10 mouse cellular contexts compared by ENCODE assay signal in genomic region chr1:92372222-92372990, GRCm38 (mm10).
DNase-seq lines count a peak whose midpoint lies in the region; ATAC-seq and TF ChIP-seq lines count a peak whose summit lies in the region.
"Had no signal": no experiment of that assay in that cellular context is flagged by ENCODE, and none has a peak within 500 bp of the region (broad histone marks: within the 10 kb centered on the region; RNA-seq: fewer than 3 reads in every experiment).

No protein-coding gene starts in this region.

- no peak overlapping the region for H3K9ac ChIP-seq in forebrain, embryonic 16.5 days (replicated peaks; ENCODE audit: low read depth, low read length)

- no peak overlapping the region for H3K27ac ChIP-seq in testis, adult 2 months (ENCODE audit: control insufficient read depth, insufficient read depth, low read depth, low read length)
- peak overlapping the region; percentile 73 for H3K27ac ChIP-seq in forebrain, embryonic 16.5 days (ENCODE audit: low read length)

- DNase-seq in testis, postnatal 10 days (ENCODE audit: low spot score) = no peak
- no peak for DNase-seq in liver
- DNase-seq in frontal cortex, adult 2 months (ENCODE audit: extremely low spot score in 1 of 2, low spot score in 1 of 2) = no peak
- DNase-seq in thymus, postnatal 10 days (ENCODE audit: low spot score in 2 of 2) = no peak
- DNase-seq: right cerebral cortex, postnatal 4 days had no signal

- peak overlapping the region; percentile 18; the same call in 1 of the 2 replicates for H3K4me3 ChIP-seq in testis, adult 2 months (ENCODE audit: control insufficient read depth, low read depth, low read length)
- no peak overlapping the region for H3K4me3 ChIP-seq in forebrain, embryonic 16.5 days (replicated peaks; ENCODE audit: low read length)
- H3K4me3 ChIP-seq: megakaryocyte, embryonic 14.5 days had no signal

- WGBS in forebrain, embryonic 16.5 days = 92% methylated on average over 5 of the region's 5 CpGs

- no peaks in the 10 kb centered on the region for H3K36me3 ChIP-seq in testis, adult 2 months (ENCODE audit: control insufficient read depth, insufficient read depth, low read length)
- no peaks in the 10 kb centered on the region for H3K36me3 ChIP-seq in forebrain, embryonic 16.5 days (ENCODE audit: control insufficient read depth, insufficient read depth)

- H3K4me2 ChIP-seq in forebrain, embryonic 16.5 days (ENCODE audit: low read length) = peak overlapping the region; percentile 23; the same call in 1 of the 2 replicates
- H3K4me2 ChIP-seq: heart, embryonic 11.5 days had no signal

- no peak for TF ChIP-seq CTCF in testis, adult 2 months (IDR thresholded peaks at IDR 0.05; ENCODE audit: control insufficient read depth, insufficient read depth, insufficient replicate concordance, low read depth, low read length)

- H3K4me1 ChIP-seq in testis, adult 2 months (ENCODE audit: control insufficient read depth, insufficient read depth, low read length) = peaks cover 6% of the 10 kb centered on the region
- H3K4me1 ChIP-seq in forebrain, embryonic 16.5 days (replicated peaks; ENCODE audit: control insufficient read depth, insufficient read depth, low read length) = peaks cover 18% of the 10 kb centered on the region

- ATAC-seq in forebrain, embryonic 16.5 days = peak; percentile 13; the same call in 1 of the 2 replicates
- ATAC-seq in megakaryocyte progenitor cell, adult 5-6 weeks (replicated peaks; ENCODE audit: poor library complexity) = peak; percentile 96

- TF ChIP-seq POLR2A in testis, adult 2 months (IDR thresholded peaks at IDR 0.05; ENCODE audit: control insufficient read depth, low read depth, low read length) = no peak

- H3K9me3 ChIP-seq in forebrain, embryonic 16.5 days (ENCODE audit: control insufficient read depth, low read length) = no peaks in the 10 kb centered on the region

- H3K27me3 ChIP-seq in testis, adult 2 months (ENCODE audit: control insufficient read depth, insufficient read depth, low read length) = no peaks in the 10 kb centered on the region
- H3K27me3 ChIP-seq in forebrain, embryonic 16.5 days (replicated peaks; ENCODE audit: control insufficient read depth, insufficient read depth, low read length) = no peaks in the 10 kb centered on the region
